Mouse (Mus musculus): Measurements from ENCODE around the gene Kif5c.

The Kif5c gene

GRCm38 (mm10) chr2:49618829-49619718 is at the start of gene Kif5c:
TSS of gene Kif5c (plus strand) at chr2:49619298.
- DNase-seq (ENCODE audit: low read depth in 1 of 2, low spot score in 2 of 2), result peak in 1 of 2 experiments; percentile 38

DNA sequence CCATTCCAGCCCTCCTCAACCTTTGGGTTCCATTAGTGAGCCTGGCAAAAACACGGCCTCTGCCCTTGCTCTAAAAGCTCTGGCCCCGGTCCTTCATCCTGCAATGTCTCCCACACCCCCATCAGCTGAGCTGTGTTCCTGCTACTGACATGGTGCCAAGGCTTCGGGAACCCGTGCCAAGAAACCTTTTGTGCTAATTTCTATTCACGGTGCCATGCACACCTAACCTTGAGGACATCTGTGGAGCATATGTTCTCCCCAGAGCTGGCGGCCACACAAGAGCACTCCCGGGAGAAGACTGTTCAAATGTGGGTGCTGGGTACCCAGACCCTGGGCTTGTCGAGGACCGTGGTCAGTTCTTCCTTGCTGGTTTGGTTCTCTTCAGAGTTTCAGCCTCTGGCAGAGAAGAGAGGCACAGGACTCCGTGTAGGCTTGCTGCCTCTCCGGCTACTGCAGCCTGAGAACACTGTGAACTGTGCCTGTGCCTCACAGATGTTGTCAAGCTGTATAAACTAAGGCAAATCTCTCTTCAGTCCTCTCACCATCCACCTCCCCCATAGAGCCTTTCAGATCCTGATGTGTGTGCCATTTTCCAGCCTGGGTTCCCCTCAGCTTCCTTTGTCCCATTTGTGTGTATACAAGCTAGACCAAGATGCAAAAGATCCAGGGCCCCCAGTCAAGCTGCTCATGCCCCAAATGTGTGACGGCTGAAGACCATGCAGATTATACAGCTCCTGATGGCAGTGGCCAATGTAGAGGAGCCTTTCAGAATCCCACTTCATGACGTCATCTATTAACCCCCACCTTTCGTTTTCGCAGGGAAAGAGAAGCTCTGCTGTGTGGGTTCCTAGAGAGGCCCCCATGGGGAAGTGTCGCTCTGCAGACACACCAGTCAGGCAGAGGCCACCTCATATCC is 49.0 kb upstream of the Kif5c start:
- DNase-seq (ENCODE audit: low read depth in 1 of 2, low spot score in 2 of 2), result no peak

DNA sequence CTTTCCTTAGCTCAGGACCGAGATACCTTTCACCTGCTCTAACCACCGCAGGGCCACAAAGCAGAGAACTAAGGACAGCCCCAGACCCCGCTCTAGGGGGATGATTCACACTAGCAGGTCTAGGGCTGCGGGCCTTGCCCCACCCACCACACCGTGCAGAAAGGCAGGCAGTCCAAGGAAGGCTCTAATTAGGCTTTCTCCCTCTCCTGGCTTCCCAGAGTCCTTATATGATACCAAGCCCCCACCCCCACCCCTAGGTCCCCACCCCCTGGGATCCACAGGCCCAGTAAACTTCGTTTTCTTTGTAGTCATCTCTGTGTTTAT is 48.4 kb upstream of the Kif5c start:
- DNase-seq (ENCODE audit: low read depth in 1 of 2, low spot score in 2 of 2), result no peak

GRCm38 (mm10) chr2:49571159-49571920 is 47.8 kb upstream of the Kif5c start:
- no peak for DNase-seq (ENCODE audit: low read depth in 1 of 2, low spot score in 2 of 2)

- no peak for DNase-seq (ENCODE audit: low read depth in 1 of 2, low spot score in 2 of 2)
These were observed 46.9 kb upstream of the Kif5c start for GRCm38 (mm10) chr2:49572111-49572642.

DNA sequence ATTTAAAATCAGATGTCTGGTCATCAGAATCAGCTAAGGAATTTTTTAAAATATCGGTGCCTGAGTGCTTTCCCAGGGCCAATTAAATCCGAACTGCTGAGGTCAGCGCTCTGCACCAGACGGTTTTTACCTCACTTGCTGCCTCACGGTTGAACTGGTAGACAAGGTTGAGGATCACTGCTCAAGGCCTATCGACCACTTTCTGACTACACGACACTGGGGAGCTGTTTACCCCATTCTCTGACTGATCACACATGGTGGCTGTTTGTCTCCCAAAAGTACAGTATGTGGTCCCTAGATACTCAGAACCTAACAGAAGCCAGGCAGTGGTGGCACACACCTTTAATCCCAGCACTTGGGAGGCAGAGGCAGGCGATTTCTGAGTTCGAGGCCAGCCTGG is 46.4 kb upstream of the Kif5c start:
- no peak for DNase-seq (ENCODE audit: low read depth in 1 of 2, low spot score in 2 of 2)

DNA sequence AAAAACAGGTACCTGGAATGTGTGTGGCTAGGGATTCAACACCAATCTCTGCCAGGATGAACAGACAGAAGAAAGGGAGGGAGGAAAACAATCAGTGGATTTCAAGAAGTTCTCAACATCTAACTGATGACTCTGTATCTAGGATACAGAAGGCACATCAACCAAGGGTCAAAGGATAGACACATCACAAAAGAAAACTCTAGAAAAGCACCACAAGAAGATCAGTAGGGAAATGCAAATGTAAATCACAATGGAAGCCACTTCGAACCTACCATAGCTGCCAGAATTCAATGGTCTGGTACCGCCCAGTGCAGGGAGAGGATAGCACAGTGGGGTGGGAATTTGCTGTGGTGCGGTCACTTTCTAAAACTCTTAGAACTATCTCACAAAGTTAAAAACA is 45.8 kb upstream of the Kif5c start:
- no peak for DNase-seq (ENCODE audit: low read depth in 1 of 2, low spot score in 2 of 2)

DNA sequence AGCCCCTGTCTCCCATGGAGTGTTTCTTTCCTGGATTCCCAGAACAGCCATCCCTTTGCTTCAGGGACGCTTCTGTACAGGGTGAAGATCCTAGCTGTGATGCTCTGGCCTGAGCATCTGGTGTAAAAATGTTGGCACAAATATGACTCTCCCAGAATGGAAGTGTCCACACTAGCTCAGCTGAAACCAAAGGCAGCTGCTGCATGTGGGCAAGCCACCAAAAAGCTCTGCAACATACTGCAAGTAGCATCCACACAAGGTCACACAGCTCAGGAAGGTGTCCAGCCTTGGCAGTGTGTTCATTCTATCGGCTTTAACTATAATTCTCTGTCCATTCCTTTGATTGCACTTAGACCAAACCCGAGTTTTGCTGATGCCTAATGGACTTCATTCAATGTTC is 38.5 kb upstream of the Kif5c start:
- DNase-seq (ENCODE audit: low read depth in 1 of 2, low spot score in 2 of 2), result no peak

DNA sequence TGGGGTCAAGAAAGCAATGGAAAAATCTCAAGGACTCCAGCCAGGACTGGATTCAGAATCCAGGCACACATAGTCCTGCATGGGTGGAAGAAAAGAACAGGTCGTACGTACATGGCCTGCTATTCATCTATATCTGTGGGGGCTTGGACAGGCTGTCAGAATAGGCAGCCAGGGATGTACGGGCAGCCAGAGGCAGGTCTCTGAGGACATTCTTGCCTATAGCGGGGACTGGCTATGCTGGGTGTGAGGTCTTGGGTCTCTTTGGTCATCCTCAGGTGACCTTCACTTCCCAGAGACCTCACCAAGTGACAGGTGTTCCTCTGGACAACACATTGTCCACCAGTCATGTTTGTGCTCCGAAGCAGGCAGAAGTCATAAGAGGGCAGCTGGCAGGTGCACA is 36.6 kb upstream of the Kif5c start:
- DNase-seq (ENCODE audit: low read depth in 1 of 2, low spot score in 2 of 2), result no peak

DNA sequence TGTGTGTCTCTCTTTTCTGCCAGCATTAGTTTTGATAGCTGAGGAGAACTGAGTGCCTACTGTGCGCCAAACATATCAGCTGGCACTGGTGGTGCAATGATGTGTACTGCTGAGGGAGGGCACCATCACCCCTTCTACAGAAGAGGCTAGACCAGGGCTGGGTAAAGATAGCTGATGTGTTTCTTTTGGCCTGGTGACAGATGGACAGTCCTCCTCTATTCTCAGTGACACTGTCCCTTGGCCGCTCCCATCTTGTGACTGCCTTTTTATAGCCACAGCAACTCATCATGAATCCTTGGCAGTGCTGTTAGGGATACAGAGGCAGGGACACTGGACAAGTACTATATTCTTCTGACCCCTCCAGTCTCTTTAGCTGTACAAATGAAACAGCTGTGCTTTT is 35.8 kb upstream of the Kif5c start:
- no peak for DNase-seq (ENCODE audit: low read depth in 1 of 2, low spot score in 2 of 2)

- DNase-seq (ENCODE audit: low read depth in 1 of 2, low spot score in 2 of 2), result no peak
These were observed 28.6 kb upstream of the Kif5c start for GRCm38 (mm10) chr2:49590450-49590849.

- no peak for DNase-seq (ENCODE audit: low read depth in 1 of 2, low spot score in 2 of 2)
These were observed 26.2 kb upstream of the Kif5c start for GRCm38 (mm10) chr2:49592926-49593325.

- no peak for DNase-seq (ENCODE audit: low read depth in 1 of 2, low spot score in 2 of 2)
These were observed 24.2 kb upstream of the Kif5c start for GRCm38 (mm10) chr2:49594886-49595285.

GRCm38 (mm10) chr2:49596318-49596717 is 22.8 kb upstream of the Kif5c start:
- DNase-seq (ENCODE audit: low read depth in 1 of 2, low spot score in 2 of 2), result no peak

DNA sequence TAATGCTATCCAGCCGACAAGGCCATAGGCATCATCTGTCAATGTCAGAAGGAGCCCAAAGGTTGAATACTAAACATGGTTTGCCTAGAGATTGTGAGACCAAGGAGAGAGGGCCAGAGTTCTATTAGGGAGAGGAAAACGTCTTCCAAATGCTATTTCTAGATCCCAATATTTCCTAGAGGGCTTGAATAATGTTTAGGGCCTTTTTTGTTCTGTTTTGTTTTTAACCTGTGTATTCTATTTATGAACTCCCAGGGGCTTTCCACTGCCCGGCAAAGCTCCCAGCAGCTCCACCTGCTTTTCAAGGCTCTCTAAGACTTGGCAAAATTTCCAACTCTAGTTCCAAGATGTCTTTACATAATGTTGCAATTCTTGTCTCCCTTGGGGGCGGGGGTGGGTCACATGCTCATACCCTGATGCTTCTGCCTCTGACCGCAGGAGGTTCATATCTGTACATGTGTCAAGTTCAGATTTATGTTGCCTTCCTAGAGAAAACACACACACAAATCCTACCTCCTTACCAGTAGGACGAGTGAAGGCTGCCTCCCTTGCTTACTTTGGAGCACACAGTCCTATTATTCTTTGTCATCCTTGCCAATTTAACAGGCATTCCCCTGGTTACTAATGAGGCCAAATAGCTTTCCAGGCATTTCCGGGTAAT is 18.9 kb upstream of the Kif5c start:
- DNase-seq (ENCODE audit: low read depth in 1 of 2, low spot score in 2 of 2), result no peak

DNA sequence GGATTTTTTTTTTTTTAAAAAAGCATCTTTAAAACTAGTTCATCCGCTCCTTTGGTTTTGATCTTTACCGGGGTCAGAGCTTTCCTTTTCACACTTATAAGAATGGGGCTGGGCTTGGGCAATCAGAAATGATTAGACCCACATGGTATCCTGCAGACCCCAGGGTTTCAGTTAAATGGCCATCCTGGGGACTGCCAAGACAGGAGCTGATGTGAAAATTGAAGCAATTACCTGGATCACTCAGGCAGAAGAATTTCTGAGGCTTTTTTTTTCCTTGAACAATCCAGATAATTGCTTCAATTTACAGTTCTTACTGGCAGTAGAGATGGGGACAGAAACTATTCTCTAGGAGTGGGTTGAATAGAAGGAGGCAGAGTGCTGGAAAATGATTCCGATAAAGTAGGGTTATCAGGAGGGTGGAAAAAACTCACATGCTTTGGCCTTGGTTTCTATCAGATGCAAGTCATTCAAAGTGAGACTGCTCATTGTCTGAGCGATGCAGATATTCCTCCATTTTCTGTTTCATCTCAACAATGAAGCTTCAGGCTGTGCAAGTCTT is 16.2 kb upstream of the Kif5c start:
- DNase-seq (ENCODE audit: low read depth in 1 of 2, low spot score in 2 of 2), result no peak

DNA sequence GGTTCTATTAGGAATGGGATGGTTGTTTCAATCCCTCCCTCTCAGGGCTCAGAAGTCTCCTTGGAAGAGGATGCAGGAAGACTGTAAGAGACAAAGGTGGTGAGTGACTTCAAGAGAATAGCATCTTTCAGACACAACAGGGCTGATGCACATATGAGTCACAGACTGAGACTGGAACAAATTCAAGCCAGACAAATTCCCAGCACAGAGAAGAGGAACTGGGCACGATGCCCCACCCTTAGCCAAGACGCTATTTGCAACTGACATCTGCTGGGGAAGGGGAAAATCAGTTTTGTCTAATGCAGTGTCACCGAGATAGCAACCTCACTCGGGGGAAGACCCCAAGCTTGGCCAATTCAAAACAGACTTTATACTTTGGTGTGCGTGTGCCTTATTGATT is 9.5 kb upstream of the Kif5c start:
- no peak for DNase-seq (ENCODE audit: low read depth in 1 of 2, low spot score in 2 of 2)

- no peak for DNase-seq (ENCODE audit: low read depth in 1 of 2, low spot score in 2 of 2)
These were observed 2.3 kb upstream of the Kif5c start for GRCm38 (mm10) chr2:49616765-49617164.

DNA sequence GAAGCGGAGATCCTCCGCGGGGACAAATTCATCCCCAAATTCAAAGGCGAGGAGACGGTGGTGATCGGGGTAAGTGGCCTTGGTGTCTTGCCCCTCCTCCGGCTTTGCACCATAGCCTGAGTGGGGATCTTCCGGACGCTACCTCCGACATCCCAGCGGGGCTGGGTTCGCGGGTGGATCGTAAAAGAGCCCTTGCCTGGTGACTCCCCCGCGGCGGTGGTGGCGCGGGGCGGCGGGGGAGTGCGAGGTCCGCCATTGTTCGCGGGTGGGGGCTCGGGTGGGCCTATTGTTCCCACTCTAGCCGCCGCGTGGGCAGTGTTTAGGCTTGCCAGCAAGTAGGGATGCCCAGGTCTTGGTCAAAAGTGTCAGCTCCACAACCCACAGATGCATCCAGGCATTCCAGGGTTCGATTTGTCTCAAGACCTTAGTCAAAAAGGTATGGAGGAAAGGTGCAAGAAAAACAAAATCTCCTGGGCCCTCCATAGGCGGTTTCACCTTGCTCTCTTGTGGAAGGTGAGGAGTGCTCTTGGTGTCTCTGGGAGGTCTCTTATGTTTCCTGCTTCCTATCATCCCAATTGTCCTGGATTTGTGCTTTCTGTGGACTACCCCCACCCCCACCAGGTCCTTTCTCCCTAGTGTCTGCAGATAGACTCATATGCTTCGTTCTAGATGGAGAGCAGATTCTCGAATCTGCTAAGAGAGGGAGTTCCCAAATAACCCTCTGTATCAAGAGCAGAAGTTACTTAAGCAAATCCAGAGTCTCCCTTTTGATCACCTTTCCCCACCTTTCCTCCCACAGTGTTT is 823 bp downstream of the Kif5c start:
- DNase-seq (ENCODE audit: low read depth in 1 of 2, low spot score in 2 of 2), result no peak
